Mouse (Mus musculus) heart, adult 11 months (tissue): Measurements from ENCODE around the gene Orc1.
A peak's percentile ranks its signal among the peaks of the same experiment; 100 is the strongest.

Experiments
- DNase-seq: peaks from one replicate; pipeline ENCODE4 v3.0.0; 2022

Orc1 gene

GRCm38 (mm10) chr4:108637721-108638120 lies 58.5 kb downstream of the Orc1 start:
- no peak for DNase-seq

DNA sequence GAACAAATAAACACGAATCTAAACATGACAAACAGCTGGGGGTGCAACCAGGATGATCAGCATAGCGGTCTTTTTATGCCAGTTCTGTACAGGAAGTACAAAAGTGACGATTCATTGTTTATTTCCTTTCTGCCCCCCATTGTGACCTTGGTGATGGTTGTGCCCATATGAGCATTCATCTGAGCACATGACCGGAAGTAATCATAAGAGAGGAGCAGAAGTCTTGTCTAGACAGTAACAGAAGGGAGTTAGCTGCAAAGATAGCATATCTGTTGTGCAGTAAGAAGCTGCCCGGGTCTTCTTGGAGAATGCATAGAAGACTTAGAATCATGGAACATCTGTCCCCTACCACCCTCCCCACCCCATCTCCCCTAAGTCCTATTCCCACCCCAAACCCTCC lies 59.5 kb downstream of the Orc1 start:
- peak; percentile 60 for DNase-seq

GRCm38 (mm10) chr4:108664407-108664806 lies 85.2 kb downstream of the Orc1 start:
- no peak for DNase-seq
